Mouse (Mus musculus): ENCODE results near the gene Usp35.

DNA sequence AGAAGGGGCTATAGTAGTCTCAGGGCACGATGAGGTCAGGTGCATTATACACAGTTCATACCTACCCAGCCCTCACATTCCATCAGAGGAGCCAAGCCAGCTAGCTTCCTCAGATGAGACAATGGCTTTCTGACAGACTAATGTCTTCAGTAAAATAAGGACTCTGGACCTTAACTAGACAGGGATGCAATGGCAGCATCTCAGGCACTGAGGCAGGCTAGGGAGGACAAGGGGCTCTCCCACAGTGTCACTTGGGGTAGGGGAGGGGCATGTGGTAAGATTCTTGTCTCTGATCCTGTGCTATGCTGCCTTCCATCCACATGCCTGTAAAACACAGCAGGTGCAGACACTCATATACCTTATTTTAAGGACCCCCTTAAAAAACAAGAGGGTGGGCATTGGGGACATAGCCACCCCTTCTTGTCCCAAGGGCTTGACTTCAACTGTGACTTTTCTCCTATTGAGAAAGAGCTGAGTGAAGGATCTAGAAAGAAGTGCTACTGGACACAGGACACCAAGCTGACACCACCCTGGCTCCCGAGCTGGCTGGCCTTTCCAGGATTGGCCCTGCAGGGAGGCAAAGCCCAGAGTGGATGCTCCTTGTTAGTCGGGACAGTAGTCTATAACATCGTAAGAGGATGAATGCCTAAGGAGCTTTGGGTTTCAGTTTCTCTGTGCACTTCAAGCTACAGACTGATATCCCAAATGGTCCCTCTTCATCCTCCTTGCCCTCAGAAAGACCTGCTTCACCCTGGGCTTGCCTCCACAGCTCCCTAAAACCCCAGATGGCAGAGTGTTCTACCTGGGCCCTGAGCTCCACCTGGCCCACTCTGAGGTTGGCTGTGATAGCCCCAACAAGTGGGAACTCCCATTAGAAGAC lies 22.1 kb downstream of the Usp35 start:
- no peak for TF ChIP-seq CTCF (IDR thresholded peaks at IDR 0.05; ENCODE audit: extremely low read depth, insufficient read depth, low read length)
- TF ChIP-seq POLR2A (IDR thresholded peaks at IDR 0.05; ENCODE audit: extremely low read depth, insufficient read depth, low read length): no peak
